12 mouse cellular contexts compared by ENCODE assay signal in the genomic region with DNA sequence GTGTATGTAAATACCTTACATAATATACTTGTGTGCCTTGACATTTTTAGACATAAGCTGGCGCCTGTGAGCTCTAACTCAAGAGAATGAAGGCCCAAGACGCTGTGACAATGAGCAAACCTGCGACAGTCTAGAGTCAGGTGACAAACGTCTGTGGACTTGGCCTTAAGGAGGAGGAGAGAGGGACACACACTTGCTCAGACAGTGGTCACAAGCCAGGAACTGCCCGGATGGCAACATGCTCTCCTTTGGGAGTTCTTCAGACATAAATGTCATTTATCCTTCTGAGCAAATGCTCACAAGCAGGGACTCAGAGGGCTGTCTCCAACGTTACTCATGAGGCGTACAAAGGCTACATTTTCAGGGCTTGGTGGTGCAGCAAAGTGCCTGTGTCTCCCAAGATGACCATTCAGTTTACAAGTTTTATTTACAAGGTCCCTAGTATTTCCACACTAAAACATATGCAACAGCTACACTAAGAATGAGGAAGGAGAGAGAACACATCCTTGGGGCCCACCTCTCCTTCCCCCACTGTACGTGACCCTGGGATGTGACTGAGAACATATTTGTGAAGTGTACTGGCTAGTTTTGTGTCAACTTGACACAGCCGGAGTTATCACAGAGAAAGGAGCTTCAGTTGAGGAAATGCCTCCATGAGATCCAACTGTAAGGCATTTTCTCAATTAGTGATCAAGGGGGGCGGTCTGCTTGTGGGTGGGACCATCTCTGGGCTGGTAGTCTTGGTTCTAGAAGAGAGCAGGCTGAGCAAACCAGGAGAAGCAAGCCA.
DNase-seq lines count a peak whose midpoint lies in the region; ATAC-seq lines count a peak whose summit lies in the region.
"Had no signal": no experiment of that assay in that cellular context is flagged by ENCODE, and none has a peak within 500 bp of the region (broad histone marks: within the 10 kb centered on the region; RNA-seq: fewer than 3 reads in every experiment).

No protein-coding gene starts in this region.

- no peak for ATAC-seq in forebrain, embryonic 13.5 days
- no peak for ATAC-seq in kidney, embryonic 15.5 days (replicated peaks; ENCODE audit: low FRiP score)
- 0 out of 2 replicates have a peak, but pooled peaks have one; percentile 17 for ATAC-seq in midbrain, embryonic 12.5 days (ENCODE audit: low FRiP score, low read depth)
- no peak for ATAC-seq in midbrain, embryonic 15.5 days (replicated peaks)
- no peak for ATAC-seq in stomach, embryonic 16.5 days (ENCODE audit: insufficient read depth, low FRiP score)
- ATAC-seq: Patski had no signal

- no peaks in the 10 kb centered on the region for H3K9me3 ChIP-seq in forebrain, embryonic 10.5 days
- H3K9me3 ChIP-seq in forebrain, embryonic 13.5 days (replicated peaks) = no peaks in the 10 kb centered on the region
- no peaks in the 10 kb centered on the region for H3K9me3 ChIP-seq in kidney, embryonic 15.5 days (replicated peaks)
- no peaks in the 10 kb centered on the region for H3K9me3 ChIP-seq in midbrain, embryonic 12.5 days
- no peaks in the 10 kb centered on the region for H3K9me3 ChIP-seq in midbrain, embryonic 15.5 days
- no peaks in the 10 kb centered on the region for H3K9me3 ChIP-seq in stomach, embryonic 16.5 days (replicated peaks; ENCODE audit: control insufficient read depth, low read length)

- H3K27ac ChIP-seq in forebrain, embryonic 10.5 days = peak overlapping the region; percentile 63
- H3K27ac ChIP-seq in forebrain, embryonic 13.5 days = no peak overlapping the region
- H3K27ac ChIP-seq in kidney, embryonic 15.5 days = peak overlapping the region; percentile 52
- peak overlapping the region; percentile 39 for H3K27ac ChIP-seq in midbrain, embryonic 12.5 days (replicated peaks)
- no peak overlapping the region for H3K27ac ChIP-seq in midbrain, embryonic 15.5 days
- H3K27ac ChIP-seq in stomach, embryonic 16.5 days (ENCODE audit: low read length) = peak overlapping the region; percentile 62

- H3K4me3 ChIP-seq in forebrain, embryonic 10.5 days = no peak overlapping the region
- no peak overlapping the region for H3K4me3 ChIP-seq in forebrain, embryonic 13.5 days
- no peak overlapping the region for H3K4me3 ChIP-seq in kidney, embryonic 15.5 days (replicated peaks)
- H3K4me3 ChIP-seq in midbrain, embryonic 12.5 days = no peak overlapping the region
- no peak overlapping the region for H3K4me3 ChIP-seq in midbrain, embryonic 15.5 days
- no peak overlapping the region for H3K4me3 ChIP-seq in stomach, embryonic 16.5 days (replicated peaks; ENCODE audit: low read length)
- H3K4me3 ChIP-seq: erythroblast, embryonic 14.5 days had no signal

- H3K4me1 ChIP-seq in forebrain, embryonic 10.5 days = peaks cover 50% of the 10 kb centered on the region
- peaks cover 27% of the 10 kb centered on the region for H3K4me1 ChIP-seq in forebrain, embryonic 13.5 days
- H3K4me1 ChIP-seq in kidney, embryonic 15.5 days = peaks cover 42% of the 10 kb centered on the region
- H3K4me1 ChIP-seq in midbrain, embryonic 12.5 days = peaks cover 21% of the 10 kb centered on the region
- H3K4me1 ChIP-seq in midbrain, embryonic 15.5 days = peaks cover 4% of the 10 kb centered on the region
- peaks cover 15% of the 10 kb centered on the region for H3K4me1 ChIP-seq in stomach, embryonic 16.5 days (ENCODE audit: control insufficient read depth, insufficient read depth, low read length)

- H3K9ac ChIP-seq in forebrain, embryonic 13.5 days = no peak overlapping the region
- no peak overlapping the region for H3K9ac ChIP-seq in kidney, embryonic 15.5 days
- no peak overlapping the region for H3K9ac ChIP-seq in midbrain, embryonic 12.5 days (replicated peaks)
- H3K9ac ChIP-seq in midbrain, embryonic 15.5 days = no peak overlapping the region
- no peak overlapping the region for H3K9ac ChIP-seq in stomach, embryonic 16.5 days (ENCODE audit: low read length)

- H3K4me2 ChIP-seq in forebrain, embryonic 13.5 days = no peak overlapping the region
- H3K4me2 ChIP-seq in kidney, embryonic 15.5 days = no peak overlapping the region
- 0 out of 2 replicates have a peak overlapping the region, but pooled peaks have one; percentile 19 for H3K4me2 ChIP-seq in midbrain, embryonic 12.5 days (replicated peaks)
- H3K4me2 ChIP-seq in midbrain, embryonic 15.5 days = no peak overlapping the region
- peak overlapping the region; percentile 6; the same call in 1 of the 2 replicates for H3K4me2 ChIP-seq in stomach, embryonic 16.5 days (ENCODE audit: low read depth, low read length)

- 41% methylated on average over 10 of the region's 10 CpGs for WGBS in forebrain, embryonic 10.5 days
- WGBS in forebrain, embryonic 13.5 days = 34% methylated on average over 10 of the region's 10 CpGs
- 62% methylated on average over 10 of the region's 10 CpGs for WGBS in kidney, embryonic 15.5 days
- 39% methylated on average over 10 of the region's 10 CpGs for WGBS in midbrain, embryonic 12.5 days
- 36% methylated on average over 10 of the region's 10 CpGs for WGBS in midbrain, embryonic 15.5 days
- WGBS in stomach, embryonic 16.5 days = 53% methylated on average over 10 of the region's 10 CpGs

- DNase-seq in forebrain, embryonic 10.5 days (ENCODE audit: extremely low spot score, low spot score) = no peak
- DNase-seq in kidney, postnatal 14 days = no peak
- DNase-seq in thymus, postnatal 0 days (ENCODE audit: low spot score) = no peak
- DNase-seq: adrenal gland, postnatal 36 days; cerebellum, postnatal 14 days had no signal

- no peaks in the 10 kb centered on the region for H3K36me3 ChIP-seq in forebrain, embryonic 10.5 days (replicated peaks)
- H3K36me3 ChIP-seq in forebrain, embryonic 13.5 days (ENCODE audit: poor library complexity, severe bottlenecking) = no peaks in the 10 kb centered on the region
- no peaks in the 10 kb centered on the region for H3K36me3 ChIP-seq in kidney, embryonic 15.5 days
- no peaks in the 10 kb centered on the region for H3K36me3 ChIP-seq in midbrain, embryonic 12.5 days
- H3K36me3 ChIP-seq in midbrain, embryonic 15.5 days (replicated peaks) = no peaks in the 10 kb centered on the region
- H3K36me3 ChIP-seq in stomach, embryonic 16.5 days (ENCODE audit: control insufficient read depth, insufficient read depth, low read length) = no peaks in the 10 kb centered on the region

- H3K27me3 ChIP-seq in forebrain, embryonic 10.5 days (ENCODE audit: poor library complexity, severe bottlenecking) = no peaks in the 10 kb centered on the region
- no peaks in the 10 kb centered on the region for H3K27me3 ChIP-seq in forebrain, embryonic 13.5 days
- H3K27me3 ChIP-seq in kidney, embryonic 15.5 days = no peaks in the 10 kb centered on the region
- H3K27me3 ChIP-seq in midbrain, embryonic 12.5 days = peaks cover 4% of the 10 kb centered on the region
- no peaks in the 10 kb centered on the region for H3K27me3 ChIP-seq in midbrain, embryonic 15.5 days (replicated peaks)
- no peaks in the 10 kb centered on the region for H3K27me3 ChIP-seq in stomach, embryonic 16.5 days (ENCODE audit: control insufficient read depth, insufficient read depth, low read length)
- H3K27me3 ChIP-seq: Patski had no signal

Comparison
In these comparisons a context has a peak if more than half of its experiments do, and no peak if none do; other contexts are left out.
1. H3K27ac ChIP-seq: peak in forebrain, embryonic 10.5 days (single experiment), kidney, embryonic 15.5 days (single experiment), midbrain, embryonic 12.5 days (single experiment) and stomach, embryonic 16.5 days (single experiment); none in forebrain, embryonic 13.5 days (single experiment) and midbrain, embryonic 15.5 days (single experiment).
2. H3K4me2 ChIP-seq: peak in midbrain, embryonic 12.5 days (single experiment) and stomach, embryonic 16.5 days (single experiment); none in forebrain, embryonic 13.5 days (single experiment), kidney, embryonic 15.5 days (single experiment) and midbrain, embryonic 15.5 days (single experiment).